Mouse (Mus musculus): ENCODE measurements around the gene Stk39. TPM values are rescaled to one million over a fixed set of nuclear protein-coding genes. Genes with fewer than 3 reads are reported as not detected.

Gene Stk39
- total RNA-seq, 1 experiment: 5.0 TPM

DNA sequence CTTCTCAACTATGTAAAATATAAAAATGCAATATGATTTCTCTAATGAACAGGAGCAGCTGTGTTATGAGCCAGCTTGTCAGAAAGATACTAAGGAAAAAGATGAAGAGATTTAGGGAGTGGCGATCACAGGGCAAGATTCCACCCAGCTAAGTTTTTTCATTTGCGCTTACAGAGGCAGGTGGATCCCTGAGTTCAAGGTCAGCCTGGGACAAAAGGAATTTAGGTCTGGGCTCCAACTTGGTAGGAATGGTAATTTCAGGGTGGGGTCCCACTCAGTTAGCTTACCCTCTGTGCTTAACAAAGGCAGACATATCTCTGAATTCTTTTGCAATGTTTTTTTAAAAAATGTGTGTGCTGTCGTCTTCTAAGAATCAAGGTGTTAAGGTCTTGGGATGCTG is 173.7 kb downstream of the Stk39 start:
- TF ChIP-seq ZNF384 (IDR thresholded peaks at IDR 0.05; ENCODE audit: low read depth, low read length) (peak; percentile 58; the same call in 1 of the 2 replicates), CHD2 (IDR thresholded peaks at IDR 0.05; ENCODE audit: low read depth, low read length) (no peak; the same call in none of the 2 replicates)
- Histone ChIP-seq H3K4me1 (ENCODE audit: control insufficient read depth in 2 of 2, insufficient read depth in 2 of 2, low read length in 2 of 2, poor library complexity in 1 of 2) (peaks cover 6 to 21% of the 10 kb centered on the region in 2 experiments), H3K36me3 (ENCODE audit: control insufficient read depth, insufficient read depth, low read length, poor library complexity, severe bottlenecking) (peaks cover 2% of the 10 kb centered on the region; the same call in 1 of the 2 replicates), H3K4me3 (ENCODE audit: insufficient read depth in 1 of 2, low read depth in 1 of 2, low read length in 2 of 2, poor library complexity in 1 of 2, severe bottlenecking in 1 of 2) (no peak overlapping the region), H3K9ac (ENCODE audit: insufficient read depth, low read depth, low read length, poor library complexity, severe bottlenecking) (no peak overlapping the region), H3K9me3 (ENCODE audit: control insufficient read depth, insufficient read depth, low read depth, low read length) (no peaks in the 10 kb centered on the region), H3K27ac (ENCODE audit: insufficient read depth, low read depth, low read length, poor library complexity, severe bottlenecking) (no peak overlapping the region; the same call in 1 of the 2 replicates)
- DNase-seq (ENCODE audit: low read depth, low spot score): peak; percentile 47
- in situ Hi-C loops (cut with MboI; ENCODE audit: low sequenced_read_pairs in 2 of 2, unreplicated experiment in 2 of 2): no loop called here

DNA sequence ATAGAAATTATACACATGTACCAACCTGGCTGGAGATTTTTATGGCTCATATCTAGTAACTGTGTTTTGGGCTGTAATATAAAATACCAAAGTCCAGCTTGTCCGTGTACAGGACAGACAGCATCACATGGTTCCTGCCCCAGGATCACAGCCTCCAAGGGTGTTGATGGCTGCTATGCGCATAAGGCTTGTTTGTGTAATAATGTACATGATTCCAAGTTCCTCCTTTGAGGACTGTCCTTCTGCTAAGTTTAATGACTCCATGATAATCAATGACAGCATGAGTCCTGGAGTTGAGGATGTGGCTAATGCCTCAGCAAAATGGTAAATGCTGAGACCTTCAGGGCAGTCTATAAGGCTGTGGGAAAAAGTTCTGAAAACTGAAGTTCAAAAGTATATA is 174.1 kb downstream of the Stk39 start:
- Histone ChIP-seq H3K36me3 (ENCODE audit: control insufficient read depth, insufficient read depth, low read length, poor library complexity, severe bottlenecking) (peaks cover 2% of the 10 kb centered on the region; the same call in 1 of the 2 replicates), H3K4me1 (ENCODE audit: control insufficient read depth in 2 of 2, insufficient read depth in 2 of 2, low read length in 2 of 2, poor library complexity in 1 of 2) (peaks cover 6 to 21% of the 10 kb centered on the region in 2 experiments), H3K4me3 (ENCODE audit: insufficient read depth in 1 of 2, low read depth in 1 of 2, low read length in 2 of 2, poor library complexity in 1 of 2, severe bottlenecking in 1 of 2) (no peak overlapping the region), H3K9ac (ENCODE audit: insufficient read depth, low read depth, low read length, poor library complexity, severe bottlenecking) (no peak overlapping the region), H3K27ac (ENCODE audit: insufficient read depth, low read depth, low read length, poor library complexity, severe bottlenecking) (peak overlapping the region; percentile 49; the same call in 1 of the 2 replicates), H3K9me3 (ENCODE audit: control insufficient read depth, insufficient read depth, low read depth, low read length) (no peaks in the 10 kb centered on the region)
- in situ Hi-C loops (cut with MboI; ENCODE audit: low sequenced_read_pairs in 2 of 2, unreplicated experiment in 2 of 2): no loop called here
- no peak for DNase-seq (ENCODE audit: low read depth, low spot score)
- TF ChIP-seq HCFC1 (IDR thresholded peaks at IDR 0.05; ENCODE audit: borderline replicate concordance, insufficient read depth, low read length) (no peak), MAFK (IDR thresholded peaks at IDR 0.05; ENCODE audit: insufficient read depth, low read depth, low read length) (no peak), ZNF384 (IDR thresholded peaks at IDR 0.05; ENCODE audit: low read depth, low read length) (no peak), ZC3H11A (IDR thresholded peaks at IDR 0.05; ENCODE audit: borderline replicate concordance, low read depth, low read length) (no peak), CHD2 (IDR thresholded peaks at IDR 0.05; ENCODE audit: low read depth, low read length) (no peak)

DNA sequence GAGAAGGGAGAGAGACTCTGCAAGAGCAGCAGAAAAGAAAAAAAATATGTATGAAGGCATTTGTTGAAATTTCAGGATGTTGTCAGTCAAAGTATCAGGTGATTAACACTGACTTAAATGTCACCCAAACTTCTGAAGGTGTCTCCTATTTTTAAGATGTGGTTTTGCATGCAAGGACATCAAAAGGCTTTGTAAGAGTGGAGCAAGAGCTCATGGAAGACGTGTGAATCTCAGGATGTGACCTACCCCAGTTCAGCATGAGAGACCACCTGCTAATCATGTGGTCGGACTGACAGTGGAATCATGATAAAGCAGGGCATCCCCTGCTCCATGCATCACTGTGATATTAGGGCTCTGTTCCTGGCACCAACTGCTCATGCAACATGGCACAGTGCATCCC is 175.3 kb downstream of the Stk39 start:
- Histone ChIP-seq H3K9me3 (ENCODE audit: control insufficient read depth, insufficient read depth, low read depth, low read length) (no peaks in the 10 kb centered on the region), H3K36me3 (ENCODE audit: control insufficient read depth, insufficient read depth, low read length, poor library complexity, severe bottlenecking) (peaks cover 2% of the 10 kb centered on the region; the same call in 1 of the 2 replicates), H3K9ac (ENCODE audit: insufficient read depth, low read depth, low read length, poor library complexity, severe bottlenecking) (no peak overlapping the region), H3K4me3 (ENCODE audit: insufficient read depth in 1 of 2, low read depth in 1 of 2, low read length in 2 of 2, poor library complexity in 1 of 2, severe bottlenecking in 1 of 2) (no peak overlapping the region), H3K4me1 (ENCODE audit: control insufficient read depth in 2 of 2, insufficient read depth in 2 of 2, low read length in 2 of 2, poor library complexity in 1 of 2) (peaks cover 9 to 24% of the 10 kb centered on the region in 2 experiments), H3K27ac (ENCODE audit: insufficient read depth, low read depth, low read length, poor library complexity, severe bottlenecking) (no peak overlapping the region)
- in situ Hi-C loops (cut with MboI; ENCODE audit: low sequenced_read_pairs in 2 of 2, unreplicated experiment in 2 of 2): no loop called here
- DNase-seq (ENCODE audit: low read depth, low spot score): no peak
- TF ChIP-seq ZNF384 (IDR thresholded peaks at IDR 0.05; ENCODE audit: low read depth, low read length) (no peak), HCFC1 (IDR thresholded peaks at IDR 0.05; ENCODE audit: borderline replicate concordance, insufficient read depth, low read length) (no peak), ZC3H11A (IDR thresholded peaks at IDR 0.05; ENCODE audit: borderline replicate concordance, low read depth, low read length) (no peak), MAFK (IDR thresholded peaks at IDR 0.05; ENCODE audit: insufficient read depth, low read depth, low read length) (no peak), CHD2 (IDR thresholded peaks at IDR 0.05; ENCODE audit: low read depth, low read length) (no peak)

GRCm38 (mm10) chr2:68292539-68293320 is 179.3 kb downstream of the Stk39 start:
- TF ChIP-seq ZC3H11A (IDR thresholded peaks at IDR 0.05; ENCODE audit: borderline replicate concordance, low read depth, low read length): no peak
- no peak for TF ChIP-seq ZNF384 (IDR thresholded peaks at IDR 0.05; ENCODE audit: low read depth, low read length)
- in situ Hi-C loops (cut with MboI; ENCODE audit: low sequenced_read_pairs in 2 of 2, unreplicated experiment in 2 of 2): no loop called here
- Histone ChIP-seq H3K9me3 (ENCODE audit: control insufficient read depth, insufficient read depth, low read depth, low read length) (no peaks in the 10 kb centered on the region), H3K9ac (ENCODE audit: insufficient read depth, low read depth, low read length, poor library complexity, severe bottlenecking) (no peak overlapping the region), H3K36me3 (ENCODE audit: control insufficient read depth, insufficient read depth, low read length, poor library complexity, severe bottlenecking) (peaks cover 2% of the 10 kb centered on the region; the same call in 1 of the 2 replicates), H3K4me1 (ENCODE audit: control insufficient read depth in 2 of 2, insufficient read depth in 2 of 2, low read length in 2 of 2, poor library complexity in 1 of 2) (peaks cover 5 to 19% of the 10 kb centered on the region in 2 experiments), H3K27ac (ENCODE audit: insufficient read depth, low read depth, low read length, poor library complexity, severe bottlenecking) (no peak overlapping the region), H3K4me3 (ENCODE audit: insufficient read depth in 1 of 2, low read depth in 1 of 2, low read length in 2 of 2, poor library complexity in 1 of 2, severe bottlenecking in 1 of 2) (no peak overlapping the region)
- peak; percentile 7 for DNase-seq (ENCODE audit: low read depth, low spot score)

Data from ES-E14 (cell line).